Mouse (Mus musculus) gastrocnemius, adult 2 months (tissue): ENCODE results near the gene Borcs6. TPM values are rescaled to one million over a fixed set of nuclear protein-coding genes. Genes with fewer than 3 reads are reported as not detected.
"Not testable (repeated sequence)": the region's sequence is repeated elsewhere in the genome, so short reads cannot be mapped to it uniquely, and the experiment has no call there.

Experiments
- DNase-seq: peaks from one replicate; pipeline ENCODE4 v3.0.0; 2022
- H3K27ac ChIP-seq: fragments of 200-600 bp; 2 replicates; pipeline ENCODE4 v1.8.1; 2022; ENCODE audit warnings: mild to moderate bottlenecking
- H3K4me3 ChIP-seq: fragments of 200-600 bp; 2 replicates; pipeline ENCODE4 v1.8.1; 2022; ENCODE audit warnings: mild to moderate bottlenecking, moderate library complexity
- CTCF ChIP-seq: fragments of 200-600 bp; IDR thresholded peaks from 2 replicates; pipeline ENCODE4 v1.8.1; 2022; ENCODE audit warnings: antibody characterized with exemption, mild to moderate bottlenecking, moderate library complexity
- intact Hi-C: fragments of 180-260 bp; cut with DNase I; formaldehyde crosslinking; loops from one replicate; pipeline ENCODE4 v1.15.1; 2025
- long read RNA-seq, 2 experiments: library from polyadenylated mRNA; stranded (forward); transcript quantifications; one replicate each; pipeline ENCODE4 v2.0.0; 2021
- total RNA-seq, 2 experiments: library from RNA; stranded (reverse); gene quantifications; 2 replicates each; pipeline ENCODE4 v1.2.3; 2021

Gene Borcs6
- 10 to 100 TPM; 17.9 to 18.9 TPM for total RNA-seq
- long read RNA-seq, experiment 1, transcript Borcs6-201 (1 exons, 1,862 nt) = major isoform, 18 of 18 reads
- long read RNA-seq, experiment 1, partial matches to known transcripts = 0 of 18 reads
- long read RNA-seq, experiment 1, other reads (novel, unspliced or antisense) = 0 of 18 reads
- long read RNA-seq, experiment 2, transcript Borcs6-201 (1 exons, 1,862 nt) = major isoform, 27 of 27 reads
- long read RNA-seq, experiment 2, partial matches to known transcripts = 0 of 27 reads
- long read RNA-seq, experiment 2, other reads (novel, unspliced or antisense) = 0 of 27 reads

DNA sequence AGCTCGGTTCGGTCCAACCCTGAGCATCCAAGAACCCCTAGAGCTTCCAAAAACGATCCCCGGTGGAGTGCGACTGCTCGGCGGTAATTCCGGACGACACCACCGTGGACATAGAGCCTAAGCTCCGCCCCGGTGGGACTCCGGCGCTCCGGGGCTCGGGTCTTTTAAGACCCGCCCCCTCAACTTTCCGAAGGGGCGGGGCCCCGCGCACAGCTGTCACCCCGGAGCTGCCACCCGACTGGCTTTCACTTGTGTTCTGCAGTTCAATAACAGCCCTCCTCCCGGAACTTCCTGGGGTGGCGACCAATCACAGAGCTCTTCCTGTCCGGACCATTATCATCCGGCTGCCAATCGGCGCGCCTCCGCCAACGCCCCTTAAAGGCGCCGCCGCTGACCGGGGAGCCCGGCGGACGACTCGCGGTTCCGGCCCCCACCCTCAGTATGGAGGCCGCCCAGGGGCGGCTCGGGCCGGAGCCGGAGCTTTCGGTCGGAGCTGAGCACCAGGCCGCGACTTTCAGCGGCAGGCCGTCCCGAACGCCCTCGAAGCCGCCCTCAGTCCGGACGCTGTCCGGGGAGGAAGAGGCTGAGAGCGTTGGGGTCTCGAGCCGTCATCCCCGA, at the start of gene Borcs6:
TSS of gene Borcs6 (plus strand) at position 361 of the 618 bp plus-strand sequence.
- Histone ChIP-seq H3K27ac (peak within 1 kb of the TSS; percentile 97), H3K4me3 (peak within 1 kb of the TSS; percentile 99)
- DNase-seq = peak; percentile 97
- TF ChIP-seq CTCF = no peak
- intact Hi-C loops = no loop called here

DNA sequence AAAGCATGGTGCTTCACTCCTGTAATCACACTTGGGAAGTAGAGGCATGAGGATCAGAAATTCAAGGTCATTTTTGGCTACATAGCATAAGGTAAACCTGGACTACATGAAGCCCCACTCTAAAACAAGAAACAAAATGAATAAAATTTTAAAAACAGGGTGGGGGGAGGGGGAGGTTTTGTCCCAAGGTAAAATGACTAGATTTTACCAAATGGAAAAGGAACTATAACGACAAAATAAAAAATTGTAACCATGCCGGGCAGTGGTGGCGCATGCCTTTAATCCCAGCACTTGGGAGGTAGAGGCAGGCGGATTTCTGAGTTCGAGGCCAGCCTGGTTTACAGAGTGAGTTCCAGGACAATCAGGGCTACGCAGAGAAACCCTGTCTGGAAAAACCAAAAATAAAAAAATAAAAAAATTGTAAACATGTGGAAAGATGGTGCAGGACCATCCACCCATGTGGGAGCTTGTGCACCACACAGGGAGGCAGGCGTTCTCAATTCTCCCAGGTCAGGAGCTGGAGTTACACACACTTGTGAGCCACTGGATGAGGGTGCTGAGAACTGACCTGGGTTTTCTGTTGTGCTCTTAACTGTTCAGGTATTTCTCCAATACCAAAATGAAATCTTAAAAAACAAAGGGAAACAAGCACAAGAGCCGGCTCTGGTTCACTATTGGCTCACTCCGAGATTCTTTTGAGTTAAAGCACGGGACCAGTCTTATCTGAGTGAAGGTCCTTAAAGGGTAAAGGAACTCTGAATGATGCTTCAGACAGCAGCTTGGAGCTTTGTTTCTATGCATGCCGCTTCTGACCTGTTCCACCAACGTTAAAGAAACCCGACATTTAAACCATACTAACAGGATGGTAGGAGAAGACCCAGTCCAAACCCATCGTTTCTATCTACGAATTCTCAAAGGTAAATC, 48.9 kb upstream of the Borcs6 start:
- intact Hi-C loops = no loop called here
- peak overlapping the region; percentile 87 for H3K4me3 ChIP-seq
- no peak for DNase-seq
- TF ChIP-seq CTCF = no peak
- peak overlapping the region; percentile 28; the same call in 1 of the 2 replicates for H3K27ac ChIP-seq

DNA sequence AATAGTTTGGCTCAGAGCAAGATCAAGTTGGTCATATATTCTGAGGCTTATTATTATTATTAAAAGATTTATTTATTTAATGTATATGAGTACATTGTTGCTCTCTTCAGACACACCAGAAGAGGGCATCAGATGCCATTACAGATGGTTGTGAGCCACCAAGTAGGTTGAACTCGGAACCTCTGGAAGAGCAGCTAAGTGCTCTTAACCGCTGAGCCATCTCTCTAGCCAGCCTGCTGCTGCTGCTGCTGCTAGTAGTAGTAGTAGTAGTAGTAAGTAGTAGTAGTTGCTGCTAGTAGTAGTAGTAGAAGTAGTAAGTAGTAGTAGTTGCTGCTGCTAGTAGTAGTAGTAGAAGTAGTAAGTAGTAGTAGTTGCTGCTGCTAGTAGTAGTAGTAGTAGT, 48.1 kb upstream of the Borcs6 start:
- peak overlapping the region; percentile 95 for H3K27ac ChIP-seq
- intact Hi-C loops, DNase-seq: not testable (repeated sequence)
- H3K4me3 ChIP-seq = peak overlapping the region; percentile 87
- TF ChIP-seq CTCF = peak; percentile 26; the same call in 1 of the 2 replicates

DNA sequence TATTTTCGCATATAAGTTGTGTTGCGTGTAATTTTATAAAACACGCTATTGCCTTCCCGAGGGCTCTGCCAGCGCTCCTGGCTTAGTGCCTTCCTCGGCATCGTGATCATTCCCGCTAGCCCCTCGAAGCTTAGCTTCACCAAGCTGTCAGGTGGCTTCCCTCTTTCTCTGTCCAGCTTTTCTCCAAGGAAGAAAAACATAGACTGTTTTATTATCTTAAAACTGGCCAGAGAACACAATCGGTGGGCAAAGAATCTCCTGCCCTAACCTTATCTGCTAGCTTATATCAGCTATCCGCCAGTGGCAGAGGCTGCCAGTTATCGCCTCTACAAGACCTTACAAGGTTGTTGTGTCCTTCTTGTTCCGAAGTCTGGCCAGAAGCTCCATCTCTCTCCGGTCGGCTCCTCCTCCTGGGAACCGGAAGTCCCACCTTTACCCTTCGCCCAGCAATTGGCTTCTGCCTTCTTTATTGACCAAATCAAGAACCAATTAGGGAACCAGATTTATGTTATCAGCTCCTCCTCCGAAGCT, 47.4 kb upstream of the Borcs6 start:
- Histone ChIP-seq H3K4me3 (peak overlapping the region; percentile 87), H3K27ac (peak overlapping the region; percentile 95)
- DNase-seq = peak; percentile 92
- intact Hi-C loops = no loop called here
- no peak for TF ChIP-seq CTCF

GRCm38 (mm10) chr11:69015644-69016441, 43.7 kb upstream of the Borcs6 start, which contains the start of gene Ctc1:
Ctc1 (plus strand) TSS chr11:69015911.
- Histone ChIP-seq H3K27ac (peak within 1 kb of the TSS; percentile 95), H3K4me3 (peak within 1 kb of the TSS; percentile 73)
- peak; percentile 92 for DNase-seq
- peak; percentile 71 for TF ChIP-seq CTCF
- intact Hi-C loops = no loop called here

- no peak for DNase-seq
- Histone ChIP-seq H3K27ac (peak overlapping the region; percentile 95; the same call in 1 of the 2 replicates), H3K4me3 (peak overlapping the region; percentile 73)
- no peak for TF ChIP-seq CTCF
- intact Hi-C loops = no loop called here
These were observed 42.8 kb upstream of the Borcs6 start for GRCm38 (mm10) chr11:69016755-69017154.

- Histone ChIP-seq H3K27ac (no peak overlapping the region), H3K4me3 (no peak overlapping the region)
- TF ChIP-seq CTCF = no peak
- intact Hi-C loops = no loop called here
- DNase-seq = no peak
These were observed 38.8 kb upstream of the Borcs6 start for GRCm38 (mm10) chr11:69020691-69021090.

- DNase-seq = no peak
- intact Hi-C loops = no loop called here
- Histone ChIP-seq H3K4me3 (no peak overlapping the region), H3K27ac (no peak overlapping the region)
- no peak for TF ChIP-seq CTCF
These were observed 33.0 kb upstream of the Borcs6 start for GRCm38 (mm10) chr11:69026562-69026961.

- peak; percentile 39; the same call in 1 of the 2 replicates for TF ChIP-seq CTCF
- intact Hi-C loops = no loop called here
- Histone ChIP-seq H3K4me3 (no peak overlapping the region), H3K27ac (no peak overlapping the region)
- no peak for DNase-seq
These were observed 30.7 kb upstream of the Borcs6 start for GRCm38 (mm10) chr11:69028805-69029204.

- Histone ChIP-seq H3K27ac (no peak overlapping the region), H3K4me3 (no peak overlapping the region)
- no peak for TF ChIP-seq CTCF
- no peak for DNase-seq
- intact Hi-C loops = no loop called here
These were observed 26.0 kb upstream of the Borcs6 start for GRCm38 (mm10) chr11:69033552-69033951.

DNA sequence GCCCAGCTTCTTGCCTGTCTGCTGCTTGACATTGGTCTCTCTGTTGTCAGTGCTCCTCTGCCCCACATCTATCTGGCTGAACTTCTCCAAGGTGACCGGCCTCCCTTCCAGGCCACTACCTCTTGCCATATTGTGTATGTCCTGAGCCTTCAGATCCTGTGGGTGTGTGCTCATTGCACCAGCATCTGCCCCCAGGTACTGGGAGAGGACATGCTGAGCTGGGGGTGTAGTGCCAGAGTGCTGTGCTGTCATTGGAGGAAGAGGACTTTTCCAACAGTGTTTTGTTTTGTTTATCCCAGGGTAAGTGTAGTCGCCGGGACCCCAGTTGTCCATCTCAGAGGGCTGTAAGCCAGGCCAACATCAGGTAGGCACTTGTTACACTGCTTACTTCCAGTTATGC, 24.9 kb upstream of the Borcs6 start:
- DNase-seq = no peak
- intact Hi-C loops = no loop called here
- TF ChIP-seq CTCF = no peak
- no peak overlapping the region for H3K27ac ChIP-seq
- H3K4me3 ChIP-seq = no peak overlapping the region
